Mouse (Mus musculus): ENCODE data around the gene Nrg4.

Gene Nrg4

DNA sequence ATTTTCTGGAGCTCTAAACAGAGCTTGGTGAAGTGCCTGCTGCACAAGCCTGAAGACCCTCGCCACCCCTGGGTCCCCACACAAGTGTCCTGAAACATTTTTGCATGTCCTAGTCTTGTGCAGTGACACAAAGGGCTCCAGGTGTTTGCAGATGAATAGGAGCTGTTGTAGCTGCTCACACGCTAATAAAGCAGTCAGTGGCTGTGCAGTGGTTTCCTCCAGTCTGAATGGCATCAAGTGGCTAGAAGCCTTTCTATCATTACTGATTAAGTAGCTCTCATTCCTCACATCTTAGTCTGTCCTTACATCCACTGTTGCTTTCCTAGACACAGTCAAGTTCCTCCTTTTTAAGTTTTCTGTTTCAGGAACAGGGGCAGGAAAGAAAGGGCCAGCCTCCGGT is 111.0 kb downstream of the Nrg4 start:
- no peak for DNase-seq (ENCODE audit: low spot score in 2 of 2)

DNA sequence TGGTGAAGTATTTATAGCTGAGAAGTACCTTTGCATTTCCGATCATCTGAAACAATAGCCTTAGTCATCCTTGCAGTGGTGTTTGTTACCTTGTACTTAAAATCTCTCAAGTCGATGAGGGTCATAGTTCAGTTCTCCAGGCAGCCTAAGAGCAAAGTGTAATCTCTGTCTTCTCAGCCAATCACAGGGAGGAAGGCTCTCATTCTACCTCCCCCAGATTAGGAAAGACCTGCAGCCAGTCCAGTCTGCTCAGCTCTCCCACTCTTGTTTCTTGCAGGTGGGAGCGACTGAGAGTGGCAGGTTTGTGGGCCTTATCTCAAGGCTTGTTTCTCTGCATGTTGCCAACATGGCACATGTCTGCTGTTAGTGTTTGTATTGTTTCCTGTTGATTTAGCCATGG is 111.6 kb downstream of the Nrg4 start:
- no peak for DNase-seq (ENCODE audit: low spot score in 2 of 2)

DNA sequence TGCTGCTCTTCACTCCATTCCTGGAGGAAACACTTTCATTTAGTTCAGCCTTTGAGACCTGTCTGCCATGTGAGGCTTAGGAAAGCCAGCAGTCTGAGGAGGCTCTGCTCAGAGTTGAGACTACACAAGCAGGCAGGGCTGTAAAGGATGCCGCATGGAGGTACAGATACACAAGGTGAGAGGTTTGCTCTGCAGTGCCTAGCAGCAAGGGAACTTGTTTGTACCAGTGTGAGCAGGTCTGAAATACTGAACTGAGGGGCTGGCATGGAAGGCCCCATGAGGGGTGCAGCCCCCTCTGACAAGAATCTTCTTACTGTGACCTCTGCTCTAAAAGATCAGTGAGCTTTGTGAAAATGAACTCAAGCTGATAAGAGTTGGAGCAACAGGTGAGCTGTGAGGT is 113.2 kb downstream of the Nrg4 start:
- DNase-seq (ENCODE audit: low spot score in 2 of 2), result no peak

DNA sequence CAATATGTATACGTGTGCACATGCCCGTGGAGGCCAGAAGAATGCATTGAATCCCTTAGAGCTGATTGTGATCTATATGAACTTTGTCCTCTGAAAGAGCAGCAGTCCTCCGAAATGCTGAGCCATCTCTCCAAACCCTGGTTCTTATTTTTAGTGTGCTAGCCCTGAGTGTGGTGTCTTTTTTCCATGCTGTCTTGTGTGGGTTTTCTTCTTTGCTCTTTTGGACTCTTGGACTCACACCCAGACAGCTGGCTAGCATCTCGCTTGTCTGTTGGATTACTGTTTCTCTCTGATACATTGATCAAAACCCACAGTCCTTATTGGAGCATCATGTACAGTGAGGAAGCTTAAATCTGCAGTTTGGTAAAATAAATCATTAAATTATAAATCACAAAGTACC is 115.0 kb downstream of the Nrg4 start:
- no peak for DNase-seq (ENCODE audit: low spot score in 2 of 2)

DNA sequence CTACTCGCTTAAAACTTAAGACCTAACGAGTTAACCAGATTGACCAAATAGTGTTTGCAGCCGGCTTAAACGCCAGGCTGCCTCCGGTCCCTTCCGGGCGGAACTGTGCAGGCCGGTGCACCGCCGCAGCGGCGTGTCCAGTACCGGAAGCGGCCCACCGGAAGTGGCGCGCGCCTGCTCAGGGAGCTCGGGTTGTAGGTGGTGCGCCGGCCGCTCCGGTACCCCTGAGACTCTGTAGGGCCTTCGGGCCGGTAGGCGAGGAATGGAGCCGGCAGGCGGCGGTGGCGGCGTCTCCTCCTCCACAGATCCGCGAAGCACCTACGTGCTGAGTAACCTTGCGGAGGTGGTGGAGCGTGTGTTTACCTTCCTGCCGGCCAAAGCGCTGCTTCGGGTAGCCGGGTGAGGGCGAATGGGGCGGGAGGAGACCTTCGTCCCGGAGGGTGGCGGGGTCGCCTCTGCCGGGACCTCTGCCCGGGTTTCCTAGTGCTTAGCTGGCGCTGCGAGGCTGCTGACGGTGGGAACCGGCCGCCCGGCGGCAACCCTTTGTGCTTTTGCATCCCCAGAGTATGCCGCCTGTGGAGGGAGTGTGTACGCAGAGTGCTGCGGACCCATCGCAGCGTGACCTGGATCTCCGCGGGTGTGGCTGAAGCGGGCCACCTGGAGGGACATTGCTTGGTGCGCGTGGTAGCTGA is 117.7 kb downstream of the Nrg4 start, which contains the start of gene Fbxo22:
TSS of gene Fbxo22 (plus strand) at position 136 of the 692 bp plus-strand sequence.
- peak; percentile 80 to 82 for DNase-seq (ENCODE audit: low spot score in 2 of 2)

DNA sequence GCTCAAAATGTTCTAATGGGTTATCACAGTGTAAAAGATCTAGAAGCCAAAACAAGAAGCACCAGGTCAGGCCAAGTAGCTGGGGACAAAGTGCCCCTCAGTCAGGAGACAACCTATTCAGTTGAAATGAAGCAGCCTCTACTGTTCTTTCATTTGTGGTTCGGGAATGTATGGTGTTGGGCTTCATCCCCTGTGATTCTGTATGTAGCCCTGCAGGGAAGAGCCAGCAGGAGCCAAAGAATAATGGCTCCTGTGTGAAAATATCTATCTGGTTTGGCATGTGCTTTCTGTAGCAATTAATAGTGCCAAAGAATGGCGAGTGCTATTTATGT is 118.2 kb downstream of the Nrg4 start:
- DNase-seq (ENCODE audit: low spot score in 2 of 2), result peak in 1 of 2 experiments; percentile 33

DNA sequence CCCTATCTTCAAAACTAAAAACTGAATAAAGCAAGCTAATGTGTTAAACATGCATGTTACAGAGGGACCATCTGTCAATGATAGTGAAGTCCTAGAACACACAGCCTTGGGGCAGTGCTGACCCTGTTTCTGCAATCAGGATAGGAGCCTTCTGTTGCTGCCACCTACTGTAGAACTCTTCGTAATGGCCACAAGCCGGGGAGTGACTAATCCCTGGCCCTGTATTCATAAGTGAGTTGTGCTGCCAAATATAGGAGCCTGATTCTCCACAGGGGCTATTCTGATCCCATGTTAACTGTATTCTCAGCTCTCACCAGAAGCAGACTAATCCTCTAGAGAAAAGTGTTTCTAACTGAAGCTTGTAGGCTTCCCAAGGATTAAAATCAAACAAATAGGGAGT is 127.3 kb downstream of the Nrg4 start:
- DNase-seq (ENCODE audit: low spot score in 2 of 2), result peak; percentile 39 to 55

DNA sequence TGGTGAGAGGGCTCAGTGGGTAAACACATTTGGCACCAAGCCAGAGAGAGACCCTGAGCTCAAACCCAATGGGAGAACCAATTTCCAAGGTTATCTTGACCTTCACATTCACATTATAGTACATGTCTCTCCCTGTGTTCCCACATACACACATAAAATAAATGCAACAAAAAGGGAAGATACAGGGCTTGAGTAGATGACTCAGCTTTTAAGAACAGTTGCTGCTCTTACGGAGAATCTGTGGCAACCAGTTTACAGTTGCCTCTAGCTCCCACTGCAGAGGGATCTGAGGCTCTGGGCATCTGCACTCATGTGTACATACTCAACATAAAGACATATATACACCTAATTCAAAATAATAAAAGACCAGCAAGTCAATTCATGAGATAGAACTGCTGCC is 128.4 kb downstream of the Nrg4 start:
- DNase-seq (ENCODE audit: low spot score in 2 of 2), result no peak

DNA sequence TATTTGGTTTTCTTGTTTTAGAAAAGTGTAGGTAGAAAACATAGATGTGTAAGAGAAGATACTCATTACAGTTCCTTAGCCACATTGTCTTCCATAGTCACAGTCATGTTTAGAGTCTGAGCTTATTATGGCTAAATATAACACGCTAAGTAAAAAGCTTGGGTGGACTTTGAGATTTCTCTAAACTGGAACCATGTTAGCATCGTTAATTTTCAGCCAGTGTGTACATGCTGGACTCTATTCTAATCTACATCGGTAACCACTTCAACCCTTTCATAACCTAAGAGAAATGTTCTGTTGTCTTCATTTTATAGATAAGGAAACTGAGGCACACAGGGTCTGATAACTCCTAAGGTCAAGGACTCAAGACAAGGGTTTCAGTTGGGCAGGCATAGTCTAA is 130.8 kb downstream of the Nrg4 start:
- no peak for DNase-seq (ENCODE audit: low spot score in 2 of 2)

DNA sequence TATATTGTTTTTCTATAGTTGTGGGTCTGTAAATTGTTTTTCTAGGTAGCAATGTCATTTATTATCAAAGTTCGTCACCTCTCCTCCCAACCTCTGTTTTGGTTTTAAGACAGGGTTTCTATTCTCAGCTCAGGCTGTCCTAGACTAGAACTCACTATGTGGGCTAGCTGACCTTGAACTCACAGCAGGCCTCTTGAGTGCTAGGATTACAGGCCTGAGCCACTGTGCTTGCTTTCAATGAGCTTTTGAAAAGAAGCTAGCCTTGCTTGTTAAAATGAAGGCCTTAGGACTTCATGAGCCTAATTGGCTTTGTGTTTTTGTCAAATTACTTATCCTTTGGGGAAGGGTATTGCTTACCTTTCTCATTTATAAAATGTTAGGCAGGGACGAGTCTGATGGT is 152.4 kb downstream of the Nrg4 start:
- DNase-seq (ENCODE audit: low spot score in 2 of 2), result no peak

DNA sequence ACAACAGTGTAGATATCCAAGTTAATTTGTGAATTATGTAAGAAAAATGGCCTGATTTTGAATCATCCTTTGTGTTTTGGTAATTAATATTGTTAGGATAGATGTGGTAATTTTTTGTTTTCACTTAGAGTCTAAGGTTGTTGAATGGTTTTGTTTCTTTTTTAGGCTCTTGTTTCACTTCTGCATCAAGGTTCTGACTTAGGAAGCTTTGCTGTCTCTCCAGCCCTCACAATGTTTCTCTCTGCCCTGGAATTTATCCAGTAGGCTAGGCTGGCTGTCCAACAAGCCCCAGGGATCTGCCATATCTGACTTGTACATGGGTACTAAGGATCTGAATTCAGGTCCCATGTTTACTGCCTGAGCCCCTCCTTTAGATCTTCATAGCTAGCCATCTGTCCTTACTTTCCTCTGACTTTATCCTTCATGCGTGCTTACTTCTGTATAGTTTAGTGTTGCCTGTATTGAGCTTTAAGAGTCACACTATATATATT is 154.4 kb downstream of the Nrg4 start:
- no peak for DNase-seq (ENCODE audit: low spot score in 2 of 2)

DNA sequence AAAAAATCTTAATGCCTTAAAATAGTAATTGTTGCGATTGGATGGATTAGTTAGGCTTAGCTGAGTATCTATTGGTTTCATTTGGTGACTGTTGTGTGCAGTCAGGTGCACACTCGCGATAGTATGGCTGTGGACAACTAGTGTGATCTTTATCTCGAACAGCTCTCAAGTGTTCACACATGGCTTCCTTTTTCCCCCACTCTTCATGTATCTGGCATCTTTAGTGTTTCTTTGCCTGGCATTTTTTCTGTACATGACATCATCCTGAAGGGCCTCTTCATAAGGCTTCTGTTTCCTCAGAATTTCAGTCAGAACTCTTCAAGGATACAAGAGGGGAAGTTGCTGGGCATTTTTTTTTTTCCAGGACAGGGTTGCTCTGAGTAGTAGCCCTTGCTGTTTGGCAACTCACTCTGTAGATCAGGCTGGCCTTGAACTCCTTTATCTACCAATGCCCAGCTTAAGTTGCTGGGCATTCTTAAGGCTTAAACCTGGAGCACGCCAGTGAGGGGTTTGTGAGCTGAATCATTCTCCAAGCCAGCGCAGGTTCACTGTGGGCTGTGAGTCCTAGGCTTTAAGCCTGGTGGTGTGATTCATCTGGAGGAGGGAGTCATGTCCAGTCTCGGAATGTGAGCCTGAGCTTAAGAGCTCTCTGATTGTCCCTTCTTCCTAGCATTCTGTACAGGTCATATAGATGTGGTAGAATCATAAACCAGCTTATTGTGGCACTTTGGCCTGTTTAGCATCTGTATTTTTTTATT is 155.8 kb downstream of the Nrg4 start:
- no peak for DNase-seq (ENCODE audit: low spot score in 2 of 2)

All from right cerebral cortex, adult 2 months (tissue).